Mouse (Mus musculus): ENCODE data around the gene Mcoln3. TPM values are rescaled to one million over a fixed set of nuclear protein-coding genes. Genes with fewer than 3 reads are reported as not detected.
A peak's percentile ranks its signal among the peaks of the same experiment; 100 is the strongest.

The Mcoln3 gene
- polyA plus RNA-seq, 1 experiment: not detected

DNA sequence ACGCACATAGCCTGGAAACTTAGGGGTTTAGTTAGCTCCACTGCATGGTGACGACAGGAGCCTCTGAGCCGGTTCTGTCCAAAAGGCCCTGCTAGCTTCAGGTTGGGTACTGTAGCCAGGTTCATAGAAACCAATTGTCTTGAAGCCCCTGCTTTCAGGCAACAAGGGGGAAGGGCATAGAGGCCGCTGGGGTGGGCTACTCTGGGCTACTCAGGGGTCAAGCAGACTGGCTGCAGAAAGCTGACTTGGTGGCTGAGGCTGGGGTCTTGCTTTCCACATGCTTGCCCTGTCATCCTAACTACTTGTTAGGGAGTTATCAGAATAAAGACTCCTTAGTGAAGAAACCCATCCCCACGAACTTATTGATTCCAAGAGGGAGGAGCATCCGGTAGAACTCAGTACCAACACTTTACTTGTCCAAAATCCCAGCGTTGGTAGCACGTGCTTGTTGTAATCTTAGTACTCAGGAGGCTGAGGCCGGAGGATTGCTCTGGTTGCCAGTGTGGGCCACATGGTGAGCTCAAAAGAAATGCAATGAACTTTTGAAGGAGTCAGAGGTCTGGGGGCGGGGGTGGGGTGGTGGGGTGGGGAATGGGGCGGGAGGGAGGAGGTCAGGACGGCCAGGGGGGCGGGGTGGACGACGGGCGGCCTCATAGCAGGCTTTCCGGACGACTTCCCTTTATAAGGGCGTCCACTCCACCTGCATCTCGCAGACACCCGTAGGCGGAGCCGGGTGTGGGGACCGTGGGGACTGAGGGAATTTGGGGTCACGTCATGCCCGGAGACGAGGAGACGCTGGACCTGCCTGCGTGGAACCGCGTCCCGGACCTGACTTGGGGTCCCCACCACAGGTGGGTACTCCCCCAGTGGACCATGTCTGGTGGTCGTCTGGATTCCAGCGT, 32.2 kb downstream of the Mcoln3 start, which contains the start of gene Mcoln2:
Gene Mcoln2, plus strand, starts transcription at position 678 of the 902 bp plus-strand sequence.
- H3K4me2 ChIP-seq (ENCODE audit: low read depth): peak within 1 kb of the TSS; percentile 64

DNA sequence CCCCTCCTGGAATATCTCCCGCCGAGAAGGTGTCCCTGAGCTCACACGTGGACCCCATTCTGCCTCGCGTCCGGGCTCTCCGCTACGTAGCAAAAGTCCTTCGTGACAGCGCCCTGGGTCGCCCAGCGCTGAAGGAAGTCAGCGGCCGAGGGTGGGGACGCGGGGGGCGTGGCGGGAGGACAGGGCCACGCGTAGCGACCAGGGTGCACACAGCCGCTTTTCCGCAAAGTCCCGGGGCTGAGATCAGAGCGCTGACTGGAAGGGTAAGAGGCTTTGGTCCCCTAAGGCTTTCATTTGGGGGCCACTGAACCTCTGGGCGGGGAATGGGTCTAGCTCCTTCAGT, 32.8 kb downstream of the Mcoln3 start:
- Histone ChIP-seq H3K4me2 (ENCODE audit: low read depth) (peak overlapping the region; percentile 64), H3K4me3 (no peak overlapping the region), H3ac (ENCODE audit: control insufficient read depth, insufficient read length) (no peak overlapping the region), H3K79me2 (ENCODE audit: control insufficient read depth, insufficient read depth) (no peaks in the 10 kb centered on the region), H3K36me3 (ENCODE audit: control insufficient read depth, insufficient read depth) (no peaks in the 10 kb centered on the region), H3K27me3 (ENCODE audit: control insufficient read depth, insufficient read depth, insufficient read length) (peaks cover 5% of the 10 kb centered on the region)
- TF ChIP-seq SRF (IDR thresholded peaks at IDR 0.05; ENCODE audit: control insufficient read depth, insufficient read length, low read depth) (no peak), MYOD1 (IDR thresholded peaks at IDR 0.05; ENCODE audit: control insufficient read depth in 1 of 3, insufficient read length in 2 of 3, low read depth in 2 of 3) (no peak), POLR2A (IDR thresholded peaks at IDR 0.05; ENCODE audit: insufficient read length, low read depth) (no peak), E2F4 (IDR thresholded peaks at IDR 0.05; ENCODE audit: insufficient read depth) (no peak), USF1 (IDR thresholded peaks at IDR 0.05; ENCODE audit: low read depth) (no peak), REST (IDR thresholded peaks at IDR 0.05; ENCODE audit: insufficient read depth, insufficient read length) (no peak), TCF12 (IDR thresholded peaks at IDR 0.05; ENCODE audit: insufficient read depth, poor library complexity, severe bottlenecking) (no peak), CEBPB (IDR thresholded peaks at IDR 0.05; ENCODE audit: insufficient read depth, poor library complexity, severe bottlenecking) (no peak), TCF3 (IDR thresholded peaks at IDR 0.05; ENCODE audit: insufficient read length, low read depth) (no peak), POLR2AphosphoS2 (IDR thresholded peaks at IDR 0.05; ENCODE audit: insufficient read length, low read depth) (no peak), MYOG (IDR thresholded peaks at IDR 0.05; ENCODE audit: control insufficient read depth in 1 of 3, insufficient read depth in 1 of 3, insufficient read length in 2 of 3, low read depth in 2 of 3) (no peak), MAX (IDR thresholded peaks at IDR 0.05; ENCODE audit: low read depth) (no peak)

More for the DNA sequence above, 32.2 kb downstream of the Mcoln3 start, which contains the start of gene Mcoln2:
- Histone ChIP-seq H3K36me3 (ENCODE audit: control insufficient read depth, insufficient read depth) (no peaks in the 10 kb centered on the region), H3ac (ENCODE audit: control insufficient read depth, insufficient read length) (no peak within 1 kb of the TSS), H3K27me3 (ENCODE audit: control insufficient read depth, insufficient read depth, insufficient read length) (peaks cover 5% of the 10 kb centered on the region), H3K79me2 (ENCODE audit: control insufficient read depth, insufficient read depth) (no peaks in the 10 kb centered on the region), H3K4me3 (no peak within 1 kb of the TSS)
- TF ChIP-seq TCF3 (IDR thresholded peaks at IDR 0.05; ENCODE audit: insufficient read length, low read depth) (no peak), POLR2A (IDR thresholded peaks at IDR 0.05; ENCODE audit: insufficient read length, low read depth) (no peak), TCF12 (IDR thresholded peaks at IDR 0.05; ENCODE audit: insufficient read depth, poor library complexity, severe bottlenecking) (no peak), E2F4 (IDR thresholded peaks at IDR 0.05; ENCODE audit: insufficient read depth) (no peak), CEBPB (IDR thresholded peaks at IDR 0.05; ENCODE audit: insufficient read depth, poor library complexity, severe bottlenecking) (no peak), REST (IDR thresholded peaks at IDR 0.05; ENCODE audit: insufficient read depth, insufficient read length) (no peak), POLR2AphosphoS2 (IDR thresholded peaks at IDR 0.05; ENCODE audit: insufficient read length, low read depth) (no peak), USF1 (IDR thresholded peaks at IDR 0.05; ENCODE audit: low read depth) (no peak), MAX (IDR thresholded peaks at IDR 0.05; ENCODE audit: low read depth) (no peak), SRF (IDR thresholded peaks at IDR 0.05; ENCODE audit: control insufficient read depth, insufficient read length, low read depth) (no peak), MYOD1 (IDR thresholded peaks at IDR 0.05; ENCODE audit: control insufficient read depth in 1 of 3, insufficient read length in 2 of 3, low read depth in 2 of 3) (no peak)

DNA sequence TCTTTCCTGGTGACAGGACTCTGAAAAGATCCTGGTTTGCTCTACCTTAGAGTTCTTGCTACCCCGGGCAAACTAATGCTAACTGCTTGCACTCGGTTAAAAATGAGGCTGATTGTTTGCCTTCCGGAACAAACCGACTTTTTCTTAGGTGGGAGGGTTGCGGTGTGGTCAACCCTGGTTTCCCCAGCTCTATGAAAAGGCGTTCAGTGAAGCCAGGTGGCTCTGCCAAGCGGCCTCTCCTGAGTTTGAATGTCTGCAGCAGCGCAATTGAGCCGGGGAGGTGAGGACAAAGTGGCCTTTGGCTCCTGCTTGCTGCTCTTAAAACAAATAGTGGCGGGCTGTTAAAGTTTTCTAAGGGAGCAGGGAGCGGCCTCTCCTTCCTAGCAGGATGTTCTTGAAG, 33.3 kb downstream of the Mcoln3 start:
- Histone ChIP-seq H3ac (ENCODE audit: control insufficient read depth, insufficient read length) (no peak overlapping the region), H3K79me2 (ENCODE audit: control insufficient read depth, insufficient read depth) (no peaks in the 10 kb centered on the region), H3K4me3 (no peak overlapping the region), H3K4me2 (ENCODE audit: low read depth) (peak overlapping the region; percentile 64), H3K27me3 (ENCODE audit: control insufficient read depth, insufficient read depth, insufficient read length) (peaks cover 5% of the 10 kb centered on the region), H3K36me3 (ENCODE audit: control insufficient read depth, insufficient read depth) (no peaks in the 10 kb centered on the region)
- TF ChIP-seq E2F4 (IDR thresholded peaks at IDR 0.05; ENCODE audit: insufficient read depth) (no peak), USF1 (IDR thresholded peaks at IDR 0.05; ENCODE audit: low read depth) (no peak)

DNA sequence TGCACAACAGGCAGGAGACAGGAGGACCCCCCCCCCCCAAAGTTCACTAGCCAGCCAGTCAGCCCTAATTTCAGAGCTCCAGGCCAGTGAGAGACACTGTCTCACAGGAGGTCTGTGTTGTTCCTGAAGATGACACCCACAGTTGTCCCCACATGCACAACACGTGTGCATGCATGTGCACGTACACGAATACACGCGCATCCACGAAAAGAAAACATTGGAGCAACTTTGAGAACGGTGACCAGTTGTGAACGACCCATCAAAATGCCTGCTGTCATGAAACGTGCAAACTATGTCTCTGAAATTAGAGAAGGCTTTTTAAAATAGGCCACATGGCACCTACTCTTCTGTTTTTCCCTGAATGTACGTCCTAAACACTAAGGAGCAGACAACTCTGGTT, 34.1 kb downstream of the Mcoln3 start:
- Histone ChIP-seq H3K4me3 (no peak overlapping the region), H3K79me2 (ENCODE audit: control insufficient read depth, insufficient read depth) (no peaks in the 10 kb centered on the region), H3ac (ENCODE audit: control insufficient read depth, insufficient read length) (no peak overlapping the region), H3K36me3 (ENCODE audit: control insufficient read depth, insufficient read depth) (no peaks in the 10 kb centered on the region), H3K4me2 (ENCODE audit: low read depth) (no peak overlapping the region), H3K27me3 (ENCODE audit: control insufficient read depth, insufficient read depth, insufficient read length) (peaks cover 5% of the 10 kb centered on the region)
- TF ChIP-seq TCF12 (IDR thresholded peaks at IDR 0.05; ENCODE audit: insufficient read depth, poor library complexity, severe bottlenecking) (no peak), REST (IDR thresholded peaks at IDR 0.05; ENCODE audit: insufficient read depth, insufficient read length) (no peak), MYOG (IDR thresholded peaks at IDR 0.05; ENCODE audit: control insufficient read depth in 1 of 3, insufficient read depth in 1 of 3, insufficient read length in 2 of 3, low read depth in 2 of 3) (no peak), E2F4 (IDR thresholded peaks at IDR 0.05; ENCODE audit: insufficient read depth) (no peak), CEBPB (IDR thresholded peaks at IDR 0.05; ENCODE audit: insufficient read depth, poor library complexity, severe bottlenecking) (no peak), POLR2A (IDR thresholded peaks at IDR 0.05; ENCODE audit: insufficient read length, low read depth) (no peak), TCF3 (IDR thresholded peaks at IDR 0.05; ENCODE audit: insufficient read length, low read depth) (no peak), MAX (IDR thresholded peaks at IDR 0.05; ENCODE audit: low read depth) (no peak), POLR2AphosphoS2 (IDR thresholded peaks at IDR 0.05; ENCODE audit: insufficient read length, low read depth) (no peak), SRF (IDR thresholded peaks at IDR 0.05; ENCODE audit: control insufficient read depth, insufficient read length, low read depth) (no peak), USF1 (IDR thresholded peaks at IDR 0.05; ENCODE audit: low read depth) (no peak), MYOD1 (IDR thresholded peaks at IDR 0.05; ENCODE audit: control insufficient read depth in 1 of 3, insufficient read length in 2 of 3, low read depth in 2 of 3) (no peak)
